Mouse (Mus musculus) layer of hippocampus, postnatal 25 days (tissue): ENCODE results near the gene Akap7. TPM values are rescaled to one million over a fixed set of nuclear protein-coding genes. Genes with fewer than 3 reads are reported as not detected.

Source experiments
- DNase-seq, 2 experiments: peaks; one replicate each; pipeline ENCODE4 v3.0.0; 2022; ENCODE audit warnings: mixed read lengths in 2 of 2, low spot score in 1 of 2; ENCODE audit errors: extremely low spot score in 1 of 2
- total RNA-seq, 2 experiments: library from RNA; stranded (reverse); gene quantifications; 2 replicates each; pipeline ENCODE4 v1.2.3; 2021

Gene Akap7
- total RNA-seq, 2 experiments from 2014 or later: 46.3 to 51.7 TPM

DNA sequence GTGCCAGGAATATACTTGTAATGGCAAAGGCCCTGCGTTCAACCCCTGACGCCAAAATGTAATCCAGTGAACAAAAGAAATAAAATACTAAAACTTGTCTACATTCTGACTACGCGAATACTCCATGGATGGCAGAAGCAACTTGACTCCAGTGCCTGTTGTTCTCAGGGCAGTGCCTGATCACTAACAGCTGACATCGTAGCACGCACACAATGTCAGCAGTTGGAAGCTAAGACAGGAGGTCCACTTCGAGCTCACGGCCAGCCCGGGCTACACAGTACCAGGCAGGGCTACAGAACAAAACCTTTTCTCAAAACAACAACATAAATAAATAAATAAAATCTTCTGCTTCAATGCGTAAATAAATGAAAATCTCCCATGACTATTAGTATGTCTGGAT is 46.9 kb downstream of the Akap7 start:
- no peak for DNase-seq

GRCm38 (mm10) chr10:25258171-25258570 is 49.5 kb downstream of the Akap7 start:
- no peak for DNase-seq

GRCm38 (mm10) chr10:25257466-25257865 is 50.2 kb downstream of the Akap7 start:
- no peak for DNase-seq

- no peak for DNase-seq
Observed at GRCm38 (mm10) chr10:25253474-25253873, 54.2 kb downstream of the Akap7 start.

DNA sequence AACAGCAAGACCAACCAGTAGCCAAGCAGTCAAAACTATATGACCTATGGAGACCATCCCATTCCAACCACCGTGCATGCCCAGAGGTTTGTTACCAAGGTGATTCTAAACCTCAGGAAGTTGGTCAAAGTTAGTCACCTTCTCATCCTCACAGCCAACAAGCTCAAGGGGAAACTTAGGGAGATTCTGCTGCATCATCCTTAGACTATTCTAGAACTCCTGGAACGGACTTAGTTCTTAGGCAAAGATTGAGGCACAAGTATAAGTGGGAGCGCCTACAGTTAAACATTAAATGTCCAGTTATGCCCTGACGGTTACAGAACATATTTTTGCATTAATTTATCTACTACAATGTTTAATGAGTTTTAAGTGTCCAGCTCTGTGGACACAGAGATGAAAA is 54.7 kb downstream of the Akap7 start:
- DNase-seq: no peak

GRCm38 (mm10) chr10:25250108-25250507 is 57.6 kb downstream of the Akap7 start:
- peak in 1 of 2 experiments; percentile 69 for DNase-seq

DNA sequence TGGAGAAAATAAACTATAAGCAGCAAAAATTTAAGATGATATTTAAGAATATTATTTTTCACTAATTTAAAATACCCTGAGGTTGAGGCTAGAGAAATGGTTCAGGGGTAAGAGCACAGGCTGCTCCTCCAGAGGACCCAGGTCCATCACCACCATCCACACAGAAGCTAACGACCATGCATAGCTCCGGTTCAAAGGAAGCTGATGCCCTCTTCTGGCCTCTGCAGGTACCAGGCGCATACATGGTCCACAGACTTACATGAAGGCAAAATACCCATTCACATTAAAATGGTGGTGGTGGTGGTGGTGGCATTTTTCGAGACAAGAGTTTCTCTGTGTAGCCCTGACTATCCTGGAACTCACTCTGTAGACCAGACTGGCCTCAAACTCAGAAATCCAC is 61.5 kb downstream of the Akap7 start:
- no peak for DNase-seq

- peak; percentile 13 to 49 for DNase-seq
Observed at GRCm38 (mm10) chr10:25239156-25239555, 68.5 kb downstream of the Akap7 start.

- no peak for DNase-seq
Observed at GRCm38 (mm10) chr10:25234080-25234479, 73.6 kb downstream of the Akap7 start.

- no peak for DNase-seq
Observed at GRCm38 (mm10) chr10:25232700-25233099, 75.0 kb downstream of the Akap7 start.

DNA sequence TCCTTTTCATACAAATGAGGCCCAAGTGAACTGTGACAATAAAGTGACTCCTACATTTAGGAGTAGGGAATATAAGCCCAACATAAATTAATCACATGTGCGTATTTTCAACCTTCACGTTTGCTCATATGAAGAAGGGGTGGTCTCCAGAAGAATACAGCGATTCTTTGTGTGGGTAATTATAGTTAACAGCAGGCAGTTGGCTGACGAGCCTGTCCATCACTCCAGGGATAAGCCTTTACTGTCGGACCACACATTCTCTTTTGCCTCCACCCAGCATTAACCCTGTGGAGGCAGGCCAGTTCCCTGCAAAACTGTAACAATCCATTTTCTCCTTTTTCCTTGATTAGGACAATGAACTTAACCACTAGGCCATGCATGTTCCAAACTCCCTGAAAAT is 76.3 kb downstream of the Akap7 start:
- DNase-seq: no peak

DNA sequence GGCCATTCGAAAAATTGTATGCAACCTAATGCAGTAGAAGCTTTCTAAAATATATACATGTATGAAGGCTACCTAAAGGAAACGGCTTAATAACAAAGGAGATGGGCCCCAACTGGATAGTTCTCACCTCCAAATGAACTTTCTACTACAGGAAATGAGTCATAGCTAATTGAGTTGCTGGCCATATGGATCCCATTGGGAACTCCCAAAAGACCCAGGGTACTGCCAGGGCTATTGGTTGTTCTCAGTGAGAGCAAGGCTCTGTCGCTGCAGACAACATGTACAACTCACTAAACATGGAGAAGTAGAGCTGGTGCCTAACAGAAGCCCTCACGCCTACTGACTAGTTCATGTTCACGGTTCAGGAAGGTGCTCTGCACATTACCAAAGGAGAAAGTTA is 83.3 kb downstream of the Akap7 start:
- DNase-seq: no peak

DNA sequence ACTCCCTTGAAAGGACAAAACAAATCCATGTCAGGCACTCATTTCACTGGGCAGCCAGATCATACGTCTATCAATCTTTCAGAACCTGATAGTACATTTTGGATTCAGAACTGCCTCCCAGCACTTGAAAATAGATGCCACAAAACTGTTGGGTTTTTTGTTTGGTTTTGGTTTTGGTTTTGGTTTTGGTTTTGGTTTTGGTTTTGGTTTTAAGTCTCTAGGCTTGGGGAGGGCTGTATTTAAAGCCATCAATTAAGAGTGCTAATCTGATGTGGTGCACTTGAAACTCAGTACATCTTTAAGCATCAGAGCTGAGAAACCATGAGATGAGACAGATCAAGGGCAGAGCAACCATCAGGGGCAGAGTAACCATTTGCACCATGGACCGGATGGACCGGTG is 86.9 kb downstream of the Akap7 start:
- DNase-seq: no peak

DNA sequence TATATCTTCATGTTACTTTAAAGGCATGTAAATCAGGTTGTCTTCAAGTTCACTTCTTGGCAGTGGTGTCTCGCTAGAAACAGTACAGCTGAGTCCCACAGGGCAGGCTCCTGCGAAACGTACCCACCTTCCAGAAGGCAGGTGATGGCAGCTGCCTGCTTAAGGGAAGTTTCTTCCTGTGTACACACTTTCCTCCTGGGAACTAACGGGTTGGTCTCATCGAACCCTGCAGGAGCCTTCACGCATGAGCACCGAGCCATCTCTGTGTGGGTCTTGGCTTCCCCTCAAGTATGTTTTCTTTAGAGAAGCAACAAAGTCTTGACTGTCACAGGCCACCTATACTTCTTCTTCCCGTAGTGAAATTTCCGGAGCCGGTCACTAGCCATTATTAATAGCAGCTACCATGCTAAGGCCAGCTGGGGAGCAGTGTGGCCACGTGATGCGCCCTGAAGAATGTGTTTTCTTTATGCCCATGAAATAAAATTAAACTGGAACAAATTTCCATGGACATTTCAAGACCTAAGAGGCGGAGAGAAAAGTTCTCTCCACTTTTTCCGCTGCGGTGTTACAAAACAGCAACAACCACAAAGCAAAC is 87.7 kb downstream of the Akap7 start:
- no peak for DNase-seq

- peak; percentile 71 to 91 for DNase-seq
Observed at GRCm38 (mm10) chr10:25219220-25219628, 88.4 kb downstream of the Akap7 start.

DNA sequence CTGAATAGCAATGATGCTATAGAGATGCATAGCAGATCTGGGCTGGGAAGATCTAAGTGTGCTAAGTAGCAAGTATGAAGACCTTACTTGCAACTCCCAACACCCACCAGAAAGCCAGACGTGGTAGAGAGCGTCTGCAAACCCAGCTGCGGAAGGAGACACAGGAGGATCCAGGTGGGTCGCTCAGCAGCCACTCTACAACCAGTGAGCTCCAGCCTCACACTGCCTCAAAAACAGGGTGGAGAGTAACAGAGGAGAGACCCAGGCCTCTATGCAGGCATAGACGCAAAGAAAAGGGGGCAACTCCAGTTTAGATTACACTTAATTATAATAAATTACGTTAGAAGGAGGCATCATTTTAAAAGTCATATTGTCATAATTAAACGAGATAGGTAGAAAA is 88.9 kb downstream of the Akap7 start:
- no peak for DNase-seq

- DNase-seq: no peak
Observed at GRCm38 (mm10) chr10:25215977-25216376, 91.7 kb downstream of the Akap7 start.

GRCm38 (mm10) chr10:25213716-25214115 is 94.0 kb downstream of the Akap7 start:
- DNase-seq: no peak

DNA sequence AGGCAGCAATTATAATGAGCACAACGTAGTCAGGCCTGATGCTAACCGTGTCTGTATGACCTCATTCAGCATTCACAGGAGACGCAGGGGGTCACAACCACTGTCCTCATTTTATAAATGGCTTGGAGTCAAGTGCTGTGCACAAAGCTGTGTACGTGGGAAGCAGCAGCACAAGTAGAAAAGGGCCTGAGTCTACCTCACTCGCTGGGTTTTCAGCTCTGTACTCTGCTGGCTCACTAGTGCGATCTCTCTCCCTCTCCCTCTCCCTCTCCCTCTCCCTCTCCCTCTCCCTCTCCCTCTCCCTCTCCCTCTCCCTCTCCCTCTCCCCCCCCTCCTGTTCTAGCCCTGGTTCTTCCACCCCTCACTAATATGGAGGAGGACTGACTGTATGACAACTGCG is 99.1 kb downstream of the Akap7 start:
- DNase-seq: no peak

GRCm38 (mm10) chr10:25207866-25208265 is 99.8 kb downstream of the Akap7 start:
- DNase-seq: no peak

DNA sequence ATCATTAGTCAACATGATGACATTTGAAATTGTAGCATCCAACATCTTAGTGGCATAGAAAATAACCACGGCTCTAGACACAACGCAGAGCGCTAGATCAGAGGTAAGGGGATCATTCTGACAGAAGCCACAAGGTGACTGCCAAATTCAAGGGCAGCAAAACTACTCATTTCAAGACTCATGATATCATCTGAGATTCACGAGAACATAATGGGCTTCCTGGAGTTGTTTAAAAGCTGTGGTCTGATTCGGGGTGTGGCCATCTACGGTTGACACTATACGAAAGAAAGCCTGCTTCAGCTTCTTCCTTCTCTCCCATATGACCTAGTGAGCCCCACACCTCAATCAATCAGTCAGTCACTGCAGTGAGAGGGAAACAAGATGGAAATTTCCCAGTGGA is 107.0 kb downstream of the Akap7 start:
- DNase-seq: no peak

- peak; percentile 52 to 55 for DNase-seq
Observed at GRCm38 (mm10) chr10:25199510-25200353, 107.9 kb downstream of the Akap7 start.
